Mouse (Mus musculus) intestine, embryonic 14.5 days (tissue): ENCODE measurements around the gene Armc2. TPM values are rescaled to one million over a fixed set of nuclear protein-coding genes. Genes with fewer than 3 reads are reported as not detected.

ENCODE experiments used
- ATAC-seq: fragments of 200-750 bp; cut with Nextera tagmentation; replicated peaks from 2 replicates; pipeline ENCODE4 v1.8.0; 2017; ENCODE audit warnings: low read depth, moderate number of reproducible peaks, moderate TSS enrichment, moderate library complexity; ENCODE audit not compliant: low FRiP score, low TSS enrichment
- DNase-seq: peaks from one replicate; pipeline ENCODE4 v3.0.0-alpha.2; 2018; ENCODE audit warnings: low spot score
- H3K27ac ChIP-seq: fragments of 300-500 bp; sonication (generic); 2 replicates; pipeline ENCODE4 v1.5.1; 2014; ENCODE audit warnings: low read depth, mild to moderate bottlenecking, control low read depth
- H3K27me3 ChIP-seq: fragments of 300-500 bp; sonication (generic); replicated peaks from 2 replicates; pipeline ENCODE4 v1.6.1; 2014; ENCODE audit warnings: low read length, control low read depth; ENCODE audit not compliant: control insufficient read depth, insufficient read depth
- H3K36me3 ChIP-seq: fragments of 300-500 bp; sonication (generic); 2 replicates; pipeline ENCODE4 v1.6.1; 2014; ENCODE audit warnings: low read length, control low read depth; ENCODE audit not compliant: control insufficient read depth, insufficient read depth
- H3K4me1 ChIP-seq: fragments of 300-500 bp; sonication (generic); replicated peaks from 2 replicates; pipeline ENCODE4 v1.6.1; 2014; ENCODE audit warnings: low read length, control low read depth, mixed read lengths; ENCODE audit not compliant: control insufficient read depth, insufficient read depth
- H3K4me2 ChIP-seq: fragments of 300-500 bp; sonication (generic); 2 replicates; pipeline ENCODE4 v1.6.1; 2014; ENCODE audit warnings: low read length
- H3K4me3 ChIP-seq: fragments of 300-500 bp; sonication (generic); 2 replicates; pipeline ENCODE4 v1.5.1; 2014; ENCODE audit warnings: low read depth, low read length, control low read depth, mixed read lengths
- H3K9ac ChIP-seq: fragments of 300-500 bp; sonication (generic); 2 replicates; pipeline ENCODE4 v1.6.1; 2014; ENCODE audit warnings: mild to moderate bottlenecking, low read length
- H3K9me3 ChIP-seq: fragments of 300-500 bp; sonication (generic); 2 replicates; pipeline ENCODE4 v1.6.1; 2016; ENCODE audit warnings: low read length, control low read depth; ENCODE audit not compliant: control insufficient read depth
- whole genome bisulfite sequencing: fragments of 180-500 bp; shearing (Covaris S2); extraction: QIAGEN DNeasy Blood & Tissue Kit; methylation state at CpG from one replicate; pipeline ENCODE4 v1.1.7; 2014; 5-methylcytosine and 5-hydroxymethylcytosine counted together
- polyA plus RNA-seq: library from polyadenylated mRNA; unstranded; fragments of >200 nt; fragmentation: Nextera tagmentation; extraction: Ambion mirVana; gene quantifications from 2 replicates; pipeline ENCODE4 v1.2.1, GENCODE M21; 2014

Armc2 gene
- polyA plus RNA-seq, 1 experiment from 2014 or later = 1.7 TPM

GRCm38 (mm10) chr10:41896425-41896824 lies 121.8 kb downstream of the Armc2 start:
- H3K36me3 ChIP-seq = peaks cover 32% of the 10 kb centered on the region
- H3K27ac ChIP-seq = no peak overlapping the region
- ATAC-seq = no peak
- no peak overlapping the region for H3K4me2 ChIP-seq
- no peak for DNase-seq
- peaks cover 13% of the 10 kb centered on the region for H3K4me1 ChIP-seq
- no peaks in the 10 kb centered on the region for H3K27me3 ChIP-seq
- no peak overlapping the region for H3K4me3 ChIP-seq
- H3K9me3 ChIP-seq = no peaks in the 10 kb centered on the region
- no peak overlapping the region for H3K9ac ChIP-seq

GRCm38 (mm10) chr10:41893433-41894411 lies 124.5 kb downstream of the Armc2 start:
- Histone ChIP-seq H3K36me3 (peaks cover 20% of the 10 kb centered on the region), H3K27ac (no peak overlapping the region), H3K4me2 (no peak overlapping the region), H3K27me3 (no peaks in the 10 kb centered on the region), H3K9ac (no peak overlapping the region), H3K9me3 (no peaks in the 10 kb centered on the region), H3K4me3 (no peak overlapping the region), H3K4me1 (peaks cover 13% of the 10 kb centered on the region)
- no peak for ATAC-seq
- WGBS = 40% methylated on average over 4 of the region's 4 CpGs
- DNase-seq = peak; percentile 49

DNA sequence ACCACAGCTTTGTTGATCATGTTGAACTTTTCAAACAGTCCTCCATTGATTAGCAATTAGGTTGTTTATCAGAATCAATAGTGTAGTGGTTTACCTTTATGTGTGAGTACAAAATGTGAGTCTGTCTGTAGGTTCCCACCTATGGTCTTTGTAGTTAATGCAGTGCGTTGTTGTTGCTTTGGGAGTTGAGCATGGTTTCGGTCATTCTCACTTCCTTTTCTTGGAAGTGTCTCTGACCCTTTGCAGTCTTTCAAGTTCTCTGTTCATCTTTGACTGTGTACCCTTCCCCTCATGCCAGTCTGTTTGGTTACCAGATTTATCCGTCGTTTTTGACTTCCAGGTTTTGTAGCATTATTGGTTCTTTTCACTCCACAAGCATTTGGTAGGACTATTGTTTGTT lies 126.9 kb downstream of the Armc2 start:
- ATAC-seq = no peak
- Histone ChIP-seq H3K9ac (no peak overlapping the region), H3K27ac (no peak overlapping the region), H3K4me1 (peaks cover 17% of the 10 kb centered on the region), H3K36me3 (peaks cover 5% of the 10 kb centered on the region; the same call in 1 of the 2 replicates), H3K4me3 (no peak overlapping the region), H3K4me2 (no peak overlapping the region), H3K9me3 (no peaks in the 10 kb centered on the region), H3K27me3 (no peaks in the 10 kb centered on the region)
- DNase-seq = no peak
- WGBS = 85% methylated on average over 4 of the region's 4 CpGs

DNA sequence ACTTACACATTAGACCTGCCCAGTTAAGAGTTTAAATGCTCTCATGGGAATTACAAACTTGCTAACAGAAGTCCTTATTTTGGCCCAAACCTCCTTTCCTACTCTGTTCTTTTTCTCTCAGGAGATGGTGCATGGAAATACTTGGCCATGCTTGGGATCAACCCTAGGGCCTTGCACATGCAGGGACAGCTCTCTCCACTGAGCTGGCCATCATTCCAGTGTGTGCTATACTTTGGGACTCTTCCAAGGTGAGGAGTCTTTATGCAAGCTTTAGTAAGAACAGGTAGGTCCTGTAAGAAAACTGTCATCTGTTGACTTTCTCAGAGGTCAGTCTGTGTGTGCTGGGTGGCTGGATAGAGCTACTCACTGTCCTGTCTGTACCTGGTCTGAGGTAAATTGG lies 127.7 kb downstream of the Armc2 start:
- Histone ChIP-seq H3K4me3 (no peak overlapping the region), H3K9ac (no peak overlapping the region), H3K27me3 (no peaks in the 10 kb centered on the region), H3K27ac (no peak overlapping the region), H3K4me2 (no peak overlapping the region), H3K9me3 (no peaks in the 10 kb centered on the region), H3K4me1 (peaks cover 17% of the 10 kb centered on the region), H3K36me3 (no peaks in the 10 kb centered on the region)
- DNase-seq = peak; percentile 31
- ATAC-seq = no peak

- DNase-seq (no peak), ATAC-seq (no peak)
- Histone ChIP-seq H3K9ac (no peak overlapping the region), H3K4me1 (peaks cover 15% of the 10 kb centered on the region), H3K36me3 (no peaks in the 10 kb centered on the region), H3K27me3 (no peaks in the 10 kb centered on the region), H3K4me3 (no peak overlapping the region), H3K4me2 (no peak overlapping the region), H3K9me3 (no peaks in the 10 kb centered on the region), H3K27ac (no peak overlapping the region)
- WGBS = 78% methylated on average over 5 of the region's 5 CpGs
These were observed 128.7 kb downstream of the Armc2 start for GRCm38 (mm10) chr10:41889566-41889965.

GRCm38 (mm10) chr10:41888365-41888941 lies 129.8 kb downstream of the Armc2 start:
- 37% methylated on average over 4 of the region's 4 CpGs for WGBS

GRCm38 (mm10) chr10:41887080-41887821 lies 131.0 kb downstream of the Armc2 start:
- Histone ChIP-seq H3K27me3 (no peaks in the 10 kb centered on the region), H3K4me3 (peak overlapping the region; percentile 72), H3K9ac (peak overlapping the region; percentile 76), H3K9me3 (no peaks in the 10 kb centered on the region), H3K27ac (peak overlapping the region; percentile 88), H3K36me3 (no peaks in the 10 kb centered on the region), H3K4me2 (peak overlapping the region; percentile 60), H3K4me1 (peaks cover 7% of the 10 kb centered on the region; the same call in 1 of the 2 replicates)
- ATAC-seq (peak; percentile 97), DNase-seq (peak; percentile 96)
- WGBS = under 1% methylated on average over 65 of the region's 65 CpGs

More at GRCm38 (mm10) chr10:41888365-41888941, 129.8 kb downstream of the Armc2 start:
- Histone ChIP-seq H3K4me2 (peak overlapping the region; percentile 60), H3K9me3 (no peaks in the 10 kb centered on the region), H3K27ac (no peak overlapping the region), H3K36me3 (no peaks in the 10 kb centered on the region), H3K27me3 (no peaks in the 10 kb centered on the region), H3K9ac (no peak overlapping the region), H3K4me3 (peak overlapping the region; percentile 72; the same call in 1 of the 2 replicates), H3K4me1 (peaks cover 7% of the 10 kb centered on the region)
- DNase-seq (no peak), ATAC-seq (no peak)

- ATAC-seq (no peak), DNase-seq (no peak)
- WGBS = 49% methylated on average over 8 of the region's 8 CpGs
- Histone ChIP-seq H3K9me3 (no peaks in the 10 kb centered on the region), H3K36me3 (no peaks in the 10 kb centered on the region), H3K4me3 (no peak overlapping the region), H3K4me2 (no peak overlapping the region), H3K27ac (no peak overlapping the region), H3K27me3 (no peaks in the 10 kb centered on the region), H3K9ac (no peak overlapping the region), H3K4me1 (peaks cover 7% of the 10 kb centered on the region; the same call in 1 of the 2 replicates)
These were observed 134.3 kb downstream of the Armc2 start for GRCm38 (mm10) chr10:41883741-41884575.
